Mouse (Mus musculus) MEL (cell line): ENCODE measurements around the gene Adgrg7. TPM values are rescaled to one million over a fixed set of nuclear protein-coding genes. Genes with fewer than 3 reads are reported as not detected.

Source experiments
- DNase-seq: peaks from one replicate; pipeline ENCODE4 v3.0.0; 2011; ENCODE audit warnings: low read depth, low spot score
- H3K27ac ChIP-seq: 2 replicates; pipeline ENCODE4 v1.5.1; 2012; ENCODE audit warnings: low read depth, mild to moderate bottlenecking, control low read depth, low read length, moderate library complexity; ENCODE audit not compliant: control insufficient read depth
- H3K27me3 ChIP-seq, 2 experiments: fragments of 150-350 bp in 1 of 2; sonication (generic) in 1 of 2; 2 replicates each; pipeline ENCODE4 v1.6.1; 2012; ENCODE audit warnings: low read length in 2 of 2, mild to moderate bottlenecking in 2 of 2, improper control_type of control experiment in 1 of 2, moderate library complexity in 1 of 2; ENCODE audit not compliant: insufficient read depth in 2 of 2, control insufficient read depth in 1 of 2
- H3K36me3 ChIP-seq, 2 experiments: 2 replicates each; pipeline ENCODE4 v1.6.1; 2012 to 2014; ENCODE audit warnings: low read length in 2 of 2, improper control_type of control experiment in 1 of 2, inconsistent platforms in 1 of 2, mild to moderate bottlenecking in 1 of 2; ENCODE audit not compliant: insufficient read depth in 2 of 2, control insufficient read depth in 1 of 2
- H3K4me1 ChIP-seq, 2 experiments: fragments of 150-350 bp in 1 of 2; sonication (generic) in 1 of 2; 2 replicates each; pipeline ENCODE4 v1.6.1; 2012; ENCODE audit warnings: low read length in 2 of 2, improper control_type of control experiment in 1 of 2, mild to moderate bottlenecking in 1 of 2; ENCODE audit not compliant: insufficient read depth in 2 of 2, control insufficient read depth in 1 of 2
- H3K4me3 ChIP-seq, 2 experiments: fragments of 150-350 bp in 1 of 2; sonication (generic) in 1 of 2; 2 replicates each; pipeline ENCODE4 v1.5.1; 2012; ENCODE audit warnings: low read depth in 2 of 2, low read length in 2 of 2, mild to moderate bottlenecking in 2 of 2, moderate library complexity in 2 of 2, control low read depth in 1 of 2, improper control_type of control experiment in 1 of 2; ENCODE audit not compliant: control insufficient read depth in 1 of 2, insufficient read depth in 1 of 2
- H3K79me2 ChIP-seq: 2 replicates; pipeline ENCODE4 v1.6.1; 2012; ENCODE audit warnings: mild to moderate bottlenecking, low read length, moderate library complexity; ENCODE audit not compliant: control insufficient read depth, poor library complexity, insufficient read depth
- H3K9ac ChIP-seq: 2 replicates; pipeline ENCODE4 v1.6.1; 2012; ENCODE audit warnings: low read depth, mild to moderate bottlenecking, control low read depth, low read length, moderate library complexity; ENCODE audit not compliant: control insufficient read depth, poor library complexity, severe bottlenecking
- H3K9me3 ChIP-seq: fragments of 150-350 bp; sonication (generic); replicated peaks from 2 replicates; pipeline ENCODE4 v1.6.1; 2012; ENCODE audit warnings: mild to moderate bottlenecking, low read length, improper control_type of control experiment, moderate library complexity; ENCODE audit not compliant: insufficient read depth
- ELF1 ChIP-seq: IDR thresholded peaks from 2 replicates; pipeline ENCODE4 v1.6.1; 2014; ENCODE audit warnings: low read depth, mild to moderate bottlenecking, inconsistent platforms, low read length, improper control_type of control experiment, moderate library complexity
- ETS1 ChIP-seq: IDR thresholded peaks from 2 replicates; pipeline ENCODE4 v1.6.1; 2012; ENCODE audit warnings: low read depth, mild to moderate bottlenecking, inconsistent platforms, low read length, improper control_type of control experiment, moderate library complexity
- GATA1 ChIP-seq: IDR thresholded peaks from 2 replicates; pipeline ENCODE4 v1.6.1; 2011; ENCODE audit warnings: low read depth, low read length, improper control_type of control experiment
- KAT2A ChIP-seq: conservative IDR thresholded peaks from 2 replicates; pipeline ENCODE4 v1.6.1; 2012; ENCODE audit warnings: low read depth, low read length, improper control_type of control experiment, inconsistent platforms
- MAZ ChIP-seq: IDR thresholded peaks from 2 replicates; pipeline ENCODE4 v1.6.1; 2012; ENCODE audit warnings: low read depth, mild to moderate bottlenecking, inconsistent platforms, low read length, improper control_type of control experiment
- MEF2A ChIP-seq: IDR thresholded peaks from 2 replicates; pipeline ENCODE4 v1.6.1; 2014; ENCODE audit warnings: low read depth, mild to moderate bottlenecking, inconsistent platforms, low read length, improper control_type of control experiment; ENCODE audit not compliant: poor library complexity, insufficient replicate concordance, severe bottlenecking; ENCODE audit errors: extremely low read depth
- NRF1 ChIP-seq: IDR thresholded peaks from 2 replicates; pipeline ENCODE4 v1.6.1; 2014; ENCODE audit warnings: low read depth, mild to moderate bottlenecking, inconsistent platforms, low read length, improper control_type of control experiment, moderate library complexity; ENCODE audit not compliant: poor library complexity, insufficient read depth, severe bottlenecking
- POLR2A ChIP-seq, 2 experiments: IDR thresholded peaks; 2 replicates each; pipeline ENCODE4 v1.6.1; 2011 to 2012; ENCODE audit warnings: low read length in 2 of 2, mild to moderate bottlenecking in 2 of 2, control low read depth in 1 of 2, improper control_type of control experiment in 1 of 2, low read depth in 1 of 2, moderate library complexity in 1 of 2; ENCODE audit not compliant: control insufficient read depth in 1 of 2, insufficient read depth in 1 of 2, poor library complexity in 1 of 2
- POLR2AphosphoS2 ChIP-seq: IDR thresholded peaks from 2 replicates; pipeline ENCODE4 v1.6.1; 2011; ENCODE audit warnings: low read length, improper control_type of control experiment
- POLR2AphosphoS5 ChIP-seq: IDR thresholded peaks from 2 replicates; pipeline ENCODE4 v1.6.1; 2012; ENCODE audit warnings: low read depth, borderline replicate concordance, mild to moderate bottlenecking, inconsistent platforms, low read length, moderate library complexity, mixed read lengths
- RCOR1 ChIP-seq: IDR thresholded peaks from 2 replicates; pipeline ENCODE4 v1.6.1; 2012; ENCODE audit warnings: low read depth, mild to moderate bottlenecking, inconsistent platforms, low read length, improper control_type of control experiment
- SIN3A ChIP-seq: IDR thresholded peaks from 2 replicates; pipeline ENCODE4 v1.6.1; 2012; ENCODE audit warnings: low read length, improper control_type of control experiment, inconsistent platforms
- SMC3 ChIP-seq: IDR thresholded peaks from 2 replicates; pipeline ENCODE4 v1.6.1; 2011; ENCODE audit warnings: low read depth, low read length, improper control_type of control experiment
- TBP ChIP-seq: IDR thresholded peaks from 2 replicates; pipeline ENCODE4 v1.8.0; 2011; ENCODE audit warnings: low read depth, low read length, improper control_type of control experiment
- UBTF ChIP-seq: IDR thresholded peaks from 2 replicates; pipeline ENCODE4 v1.6.1; 2012; ENCODE audit warnings: low read depth, mild to moderate bottlenecking, inconsistent platforms, low read length, improper control_type of control experiment, moderate library complexity, borderline replicate concordance; ENCODE audit not compliant: insufficient read depth
- USF2 ChIP-seq, 2 experiments: IDR thresholded peaks; 2 replicates each; pipeline ENCODE4 v1.6.1; 2011 to 2012; ENCODE audit warnings: improper control_type of control experiment in 2 of 2, low read length in 2 of 2, borderline replicate concordance in 1 of 2, inconsistent platforms in 1 of 2, low read depth in 1 of 2, mild to moderate bottlenecking in 1 of 2; ENCODE audit not compliant: insufficient read depth in 1 of 2
- ZC3H11A ChIP-seq: IDR thresholded peaks from 2 replicates; pipeline ENCODE4 v1.6.1; 2012; ENCODE audit warnings: low read depth, mild to moderate bottlenecking, inconsistent platforms, low read length, improper control_type of control experiment
- ZKSCAN1 ChIP-seq: IDR thresholded peaks from 2 replicates; pipeline ENCODE4 v1.6.1; 2012; ENCODE audit warnings: low read depth, mild to moderate bottlenecking, inconsistent platforms, low read length, improper control_type of control experiment, moderate library complexity
- ZMIZ1 ChIP-seq: IDR thresholded peaks from 2 replicates; pipeline ENCODE4 v1.6.1; 2012; ENCODE audit warnings: low read depth, mild to moderate bottlenecking, inconsistent platforms, low read length, improper control_type of control experiment, moderate library complexity
- polyA plus RNA-seq, 2 experiments: library from polyadenylated mRNA; stranded (reverse) in 1 of 2; unstranded in 1 of 2; fragments of >175 nt in 1 of 2; fragments of >200 nt in 1 of 2; gene quantifications; 2 replicates each; pipeline versions ENCODE4 v1.2.1 to v1.2.4; 2012; ENCODE audit warnings: low replicate concordance in 2 of 2, low read depth in 1 of 2; ENCODE audit not compliant: insufficient read length in 2 of 2, insufficient read depth in 1 of 2, missing spikeins in 1 of 2
- total RNA-seq: library from RNA; depleted of rRNA; stranded (reverse); fragments of 300-350 nt; gene quantifications from 2 replicates; pipeline ENCODE4 v1.2.3, GENCODE M21; 2012

The Adgrg7 gene
- total and polyA plus RNA-seq, 3 experiments = 40.5 to 45.4 TPM; not detected in 1

DNA sequence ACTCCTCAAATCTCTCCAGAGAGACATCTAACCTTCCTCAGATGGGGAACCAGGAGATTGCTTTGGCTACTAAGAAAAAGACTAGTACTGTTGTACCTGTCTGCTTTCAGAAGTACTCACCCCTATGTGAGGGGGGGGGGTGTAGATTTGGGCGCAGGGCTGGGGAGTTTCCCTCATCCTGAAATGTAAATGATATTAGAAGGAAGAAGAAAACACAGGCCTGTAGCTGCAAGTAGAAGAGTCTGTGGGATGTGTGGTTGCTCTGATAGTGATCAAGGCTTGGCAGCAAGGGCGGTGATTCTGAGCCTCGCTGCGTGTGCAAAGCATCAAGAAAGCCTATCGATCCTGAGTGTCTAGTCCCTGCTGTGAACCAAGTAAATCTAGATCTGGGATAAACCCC, 47.3 kb upstream of the Adgrg7 start:
- Histone ChIP-seq H3K27me3 (peaks cover 13 to 16% of the 10 kb centered on the region in 2 experiments), H3K9me3 (no peaks in the 10 kb centered on the region), H3K4me3 (0 out of 4 replicates have a peak overlapping the region, but pooled peaks of 1 of the 2 experiments have one; percentile 1), H3K36me3 (no peaks in the 10 kb centered on the region), H3K79me2 (no peaks in the 10 kb centered on the region), H3K27ac (no peak overlapping the region), H3K9ac (no peak overlapping the region), H3K4me1 (no peaks in the 10 kb centered on the region)
- DNase-seq = peak; percentile 36
- TF ChIP-seq SIN3A = no peak
- no peak for TF ChIP-seq SMC3
- no peak for TF ChIP-seq POLR2AphosphoS2
- no peak for TF ChIP-seq KAT2A
- TF ChIP-seq USF2 (IDR thresholded peaks at IDR 0.05; ENCODE audit: borderline replicate concordance in 1 of 2, insufficient read depth in 1 of 2, low read depth in 1 of 2, low read length in 2 of 2) = no peak
- no peak for TF ChIP-seq UBTF
- TF ChIP-seq GATA1 = no peak
- no peak for TF ChIP-seq TBP
- no peak for TF ChIP-seq ZC3H11A
- TF ChIP-seq POLR2AphosphoS5 = no peak
- TF ChIP-seq ZKSCAN1 = no peak
- no peak for TF ChIP-seq ELF1
- TF ChIP-seq RCOR1 = no peak
- no peak for TF ChIP-seq MAZ
- no peak for TF ChIP-seq MEF2A
- no peak for TF ChIP-seq ZMIZ1
- TF ChIP-seq POLR2A (IDR thresholded peaks at IDR 0.05; ENCODE audit: control insufficient read depth in 1 of 2, insufficient read depth in 1 of 2, low read depth in 1 of 2, low read length in 2 of 2, poor library complexity in 1 of 2) = no peak

GRCm38 (mm10) chr16:56833312-56833711, 37.7 kb upstream of the Adgrg7 start:
- no peaks in the 10 kb centered on the region for H3K79me2 ChIP-seq
- no peaks in the 10 kb centered on the region for H3K9me3 ChIP-seq
- TF ChIP-seq NRF1 (no peak), ETS1 (no peak)
- peaks cover under 1 to 4% of the 10 kb centered on the region in 2 experiments for H3K27me3 ChIP-seq
- H3K9ac ChIP-seq = no peak overlapping the region
- DNase-seq = no peak
- H3K27ac ChIP-seq = no peak overlapping the region
- H3K4me1 ChIP-seq = no peaks in the 10 kb centered on the region
- H3K4me3 ChIP-seq = no peak overlapping the region
- no peaks in the 10 kb centered on the region for H3K36me3 ChIP-seq
